Mouse (Mus musculus): Measurements from ENCODE around the gene Setd2. TPM values are rescaled to one million over a fixed set of nuclear protein-coding genes. Genes with fewer than 3 reads are reported as not detected.

The Setd2 gene
- total RNA-seq, 2 experiments from 2014 or later: 51.8 to 69.5 TPM

DNA sequence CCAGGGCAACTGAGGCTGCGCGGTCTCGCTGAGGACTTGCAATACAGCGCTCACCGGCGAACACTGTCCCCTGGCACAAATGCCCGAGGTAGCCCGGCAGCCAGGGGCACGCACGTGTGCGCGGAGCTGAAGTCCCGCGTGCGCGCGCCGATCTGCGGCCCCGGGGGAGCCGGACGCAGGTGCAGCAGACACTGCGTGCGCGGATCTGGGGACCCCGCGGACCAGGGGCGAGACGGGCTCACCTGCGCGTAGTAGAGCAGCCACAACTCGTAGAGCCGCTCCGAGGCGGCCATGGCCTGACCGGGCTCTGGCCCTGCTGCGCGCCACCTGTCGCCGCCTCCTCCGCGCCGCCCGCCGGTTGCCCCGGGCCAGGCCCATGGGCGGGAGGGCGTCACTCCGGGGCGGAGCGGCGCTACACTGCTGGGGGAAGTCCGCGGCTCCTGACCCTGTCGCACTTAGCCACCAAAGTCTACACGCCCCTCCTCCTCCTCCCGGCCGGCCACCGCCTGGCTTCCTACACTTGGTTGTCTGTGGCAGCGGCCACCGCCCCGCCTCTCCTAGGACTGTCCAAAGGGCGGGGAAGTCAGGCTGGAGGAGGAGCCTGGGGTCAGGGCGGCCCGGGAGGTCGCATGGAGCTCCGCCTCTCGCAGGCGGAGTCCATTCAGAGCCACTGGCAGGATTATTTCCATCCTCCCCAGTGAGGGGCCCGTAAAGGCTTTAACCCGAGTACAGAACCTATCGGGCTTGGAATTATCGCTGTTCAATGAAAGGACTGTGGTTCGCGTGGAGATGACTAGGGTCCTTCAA lies 121.5 kb downstream of the Setd2 start, which contains the start of gene Nbeal2:
Nbeal2 (minus strand) TSS at position 507 of the 807 bp plus-strand sequence.
- peak; percentile 41 to 56 for DNase-seq (ENCODE audit: extremely low spot score in 1 of 2, low spot score in 1 of 2)

DNA sequence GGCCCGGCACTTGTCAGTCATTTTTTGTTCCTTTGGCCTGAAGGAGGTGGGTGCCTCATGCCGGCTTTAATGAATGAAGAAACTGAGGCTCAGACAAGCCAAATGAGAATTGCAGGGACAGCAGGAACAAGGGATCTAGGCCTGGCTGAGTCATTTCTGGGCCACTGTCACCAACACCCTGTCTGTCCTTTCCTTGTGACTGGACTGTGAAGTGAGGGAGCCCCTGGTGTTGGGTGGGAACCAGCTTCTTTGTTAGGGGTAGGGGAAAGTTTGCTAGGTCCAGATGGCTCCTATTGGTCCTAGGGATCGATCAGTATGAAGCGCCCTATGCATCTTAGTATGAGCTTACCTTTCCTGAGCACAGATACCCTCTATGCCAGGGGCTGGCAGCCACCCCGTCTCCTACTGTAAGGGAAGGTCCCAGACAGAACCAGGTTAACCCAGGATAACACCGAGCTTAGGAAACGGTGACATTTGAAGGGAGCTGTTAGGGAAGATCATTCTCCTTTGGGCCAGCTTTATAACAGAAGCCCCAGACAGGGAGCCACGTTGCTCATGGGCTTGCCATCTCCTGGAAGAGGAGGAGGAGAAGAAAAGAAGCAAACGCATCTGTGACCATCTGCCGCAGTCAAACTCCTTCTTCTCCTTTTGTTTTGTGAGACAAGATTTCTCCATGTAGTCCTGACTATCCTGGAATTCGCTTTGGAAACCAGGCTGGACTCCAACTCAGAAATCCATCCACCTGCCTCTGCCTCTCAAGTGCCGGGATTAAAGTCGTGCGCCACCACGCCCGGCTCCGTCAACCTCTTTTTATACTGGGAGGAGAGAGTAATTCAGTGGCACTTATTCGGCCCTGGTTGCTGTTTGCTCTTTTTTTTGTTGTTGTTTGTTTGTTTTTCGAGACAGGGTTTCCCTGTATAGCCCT lies 122.6 kb downstream of the Setd2 start:
- no peak for DNase-seq (ENCODE audit: extremely low spot score in 1 of 2, low spot score in 1 of 2)

DNA sequence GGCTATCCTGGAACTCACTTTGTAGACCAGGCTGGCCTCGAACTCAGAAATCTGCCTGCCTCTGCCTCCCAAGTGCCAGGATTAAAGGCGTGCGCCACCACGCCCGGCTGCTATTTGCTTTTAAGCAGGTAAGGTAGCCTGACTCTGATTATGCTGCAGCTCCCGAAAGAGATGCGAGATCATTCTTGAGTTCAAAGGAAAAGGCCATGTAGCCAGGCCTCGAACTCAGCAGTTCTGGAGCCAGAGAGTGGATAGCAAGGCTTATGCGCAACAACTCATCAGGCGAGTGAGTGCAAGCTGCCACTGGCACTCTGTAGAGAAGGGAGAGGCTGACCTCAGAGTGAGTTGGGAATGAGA lies 123.2 kb downstream of the Setd2 start:
- DNase-seq (ENCODE audit: extremely low spot score in 1 of 2, low spot score in 1 of 2): no peak

DNA sequence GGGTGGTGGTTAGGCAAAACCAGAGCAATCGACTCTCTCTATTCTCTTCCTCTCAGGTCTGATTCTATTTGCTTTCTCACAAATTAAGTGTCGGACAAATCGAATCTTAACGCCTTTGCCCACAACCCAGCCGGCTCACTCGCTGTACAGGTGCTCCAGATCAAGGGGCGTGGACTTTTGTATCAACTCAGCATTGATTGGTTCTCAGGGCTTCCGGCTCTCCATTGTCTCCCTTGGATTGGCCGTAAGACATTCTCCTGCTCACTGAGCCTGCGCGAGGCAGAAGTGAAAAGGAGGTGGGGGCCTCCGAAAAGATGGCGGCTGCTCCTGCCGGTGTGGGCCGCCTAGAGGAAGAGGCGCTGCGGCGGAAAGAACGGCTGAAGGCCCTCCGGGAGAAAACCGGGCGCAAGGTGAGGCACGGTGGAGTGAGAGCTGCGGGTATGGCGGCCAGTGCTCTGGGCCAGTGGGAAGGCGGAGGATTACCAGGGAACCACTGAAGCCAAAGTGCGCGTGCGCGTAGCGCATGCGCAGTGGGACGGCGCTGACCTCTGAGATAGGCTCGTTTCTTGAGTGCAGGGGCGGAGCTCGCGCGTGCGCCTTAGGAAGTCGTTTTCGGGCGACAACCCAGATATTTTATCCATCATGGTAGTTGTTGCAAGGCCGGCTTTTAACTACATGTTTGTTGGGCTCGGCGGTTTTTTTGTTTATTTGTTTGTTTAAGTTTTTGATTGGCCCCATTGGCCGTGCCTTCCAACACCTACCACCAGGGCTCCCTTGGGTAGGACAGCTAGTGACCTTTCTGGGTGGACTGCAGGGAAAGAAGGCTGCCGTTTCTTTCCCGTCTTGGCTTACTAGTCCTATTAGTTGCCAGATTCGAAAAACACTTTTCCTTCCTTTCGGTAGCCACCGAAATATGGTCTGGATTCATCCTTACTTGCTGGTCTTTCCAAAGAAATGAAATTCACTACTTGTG lies 124.1 kb downstream of the Setd2 start, which contains the start of gene Ccdc12:
Ccdc12 (plus strand) TSS at position 255 of the 973 bp plus-strand sequence.
- peak; percentile 91 to 99 for DNase-seq (ENCODE audit: extremely low spot score in 1 of 2, low spot score in 1 of 2)

DNA sequence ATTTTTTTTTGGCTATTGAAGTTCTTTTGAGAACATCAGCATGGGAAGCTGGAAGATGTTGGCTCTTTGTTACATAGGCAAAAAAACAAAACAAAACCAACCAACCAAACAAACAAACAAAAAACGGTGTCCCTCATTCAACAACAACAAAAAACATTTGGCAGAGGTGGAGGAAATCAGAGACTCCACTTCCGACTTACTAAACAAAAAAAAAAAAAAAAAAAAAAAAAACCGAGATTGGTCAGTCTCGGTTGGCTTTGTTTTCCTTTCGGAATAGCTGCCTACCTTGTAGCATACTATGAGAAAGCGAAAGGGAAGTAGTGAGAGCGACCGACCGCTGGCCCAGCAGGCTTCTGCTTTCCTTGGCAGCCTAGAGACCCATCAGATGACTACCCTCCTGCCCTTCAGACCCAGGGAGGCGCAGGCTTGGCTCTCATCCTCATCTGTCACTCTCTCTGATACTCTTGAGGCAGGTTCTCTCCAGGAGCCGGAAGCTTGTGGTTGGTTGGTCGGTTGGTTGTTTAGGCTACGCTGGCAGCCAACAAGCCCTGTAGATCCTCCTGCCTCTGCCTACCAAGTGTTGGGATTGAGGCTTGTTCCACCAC lies 125.2 kb downstream of the Setd2 start:
- no peak for DNase-seq (ENCODE audit: extremely low spot score in 1 of 2, low spot score in 1 of 2)

DNA sequence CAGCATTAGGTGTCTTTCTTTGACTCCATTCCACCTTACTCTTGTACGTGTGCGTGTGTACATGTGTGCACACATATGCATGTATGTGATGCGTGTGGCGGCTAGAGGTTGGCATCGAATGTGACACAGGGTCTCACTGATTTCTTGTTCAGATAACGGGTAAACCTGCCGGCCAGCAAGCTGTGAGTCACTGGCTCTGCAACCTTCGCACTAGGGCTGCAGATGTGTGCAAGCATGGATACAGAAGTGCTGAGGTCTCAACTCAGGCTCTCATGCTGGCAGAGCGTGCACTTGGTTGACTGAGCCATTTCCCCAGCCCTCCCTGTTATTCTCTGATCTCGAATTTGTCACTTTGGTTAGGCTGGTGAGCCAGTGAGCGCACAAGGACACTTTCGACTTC lies 127.1 kb downstream of the Setd2 start:
- no peak for DNase-seq (ENCODE audit: extremely low spot score in 1 of 2, low spot score in 1 of 2)

DNA sequence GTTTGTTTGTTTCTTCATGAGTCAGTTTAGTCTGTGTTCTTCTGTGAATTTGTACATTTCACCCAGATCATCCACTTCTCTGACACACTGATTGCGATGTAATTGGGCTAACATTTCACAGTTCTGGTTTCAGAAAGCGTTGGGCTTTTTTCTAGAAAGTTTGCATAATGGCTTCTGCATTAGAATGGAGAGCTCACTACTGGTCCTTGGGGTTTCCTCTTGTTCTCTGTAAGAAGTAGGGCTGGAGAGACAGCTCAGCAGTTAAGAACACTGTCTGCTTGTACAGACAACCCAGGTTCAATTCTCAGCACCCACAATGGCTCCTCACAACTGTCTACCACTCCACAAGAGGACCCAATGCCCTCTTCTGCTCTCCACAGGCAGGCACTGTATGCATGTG lies 127.8 kb downstream of the Setd2 start:
- DNase-seq (ENCODE audit: extremely low spot score in 1 of 2, low spot score in 1 of 2): no peak

DNA sequence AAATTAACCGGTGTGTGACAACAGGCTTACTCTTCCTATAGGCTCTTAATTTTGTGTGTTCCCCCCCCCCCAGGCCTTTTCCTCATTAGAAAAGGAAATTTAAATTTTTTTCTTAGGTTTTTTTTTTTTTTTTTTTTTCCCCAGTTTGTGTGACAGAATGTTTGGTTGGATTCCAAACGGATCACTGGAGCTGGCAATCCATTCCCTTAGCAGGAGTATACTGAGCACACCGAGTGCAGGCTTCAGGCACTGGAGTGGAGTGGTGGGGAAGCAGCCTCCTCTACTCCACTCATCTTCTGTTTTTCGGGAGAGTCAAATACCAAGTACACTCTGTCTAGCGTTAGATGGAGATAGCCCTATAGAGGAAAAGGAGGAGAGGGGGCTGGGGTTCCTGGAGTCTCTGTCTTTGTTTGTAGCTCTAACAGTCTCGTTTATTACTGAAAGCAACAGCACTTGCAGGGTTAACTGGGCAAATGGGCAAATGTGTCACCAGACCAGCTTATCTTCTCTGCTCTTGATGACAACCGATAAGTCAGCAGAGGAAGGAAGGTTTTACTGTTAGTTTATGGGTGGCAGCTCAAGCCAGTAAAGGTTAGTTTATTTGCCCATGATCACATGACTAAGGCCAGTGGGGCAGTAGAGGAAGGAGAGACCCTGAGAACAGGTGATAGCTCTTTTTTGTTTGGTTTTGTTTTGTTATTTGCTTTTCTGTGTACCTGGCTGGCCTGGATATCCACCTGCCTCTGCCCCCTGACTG lies 128.6 kb downstream of the Setd2 start:
- DNase-seq (ENCODE audit: extremely low spot score in 1 of 2, low spot score in 1 of 2): no peak

DNA sequence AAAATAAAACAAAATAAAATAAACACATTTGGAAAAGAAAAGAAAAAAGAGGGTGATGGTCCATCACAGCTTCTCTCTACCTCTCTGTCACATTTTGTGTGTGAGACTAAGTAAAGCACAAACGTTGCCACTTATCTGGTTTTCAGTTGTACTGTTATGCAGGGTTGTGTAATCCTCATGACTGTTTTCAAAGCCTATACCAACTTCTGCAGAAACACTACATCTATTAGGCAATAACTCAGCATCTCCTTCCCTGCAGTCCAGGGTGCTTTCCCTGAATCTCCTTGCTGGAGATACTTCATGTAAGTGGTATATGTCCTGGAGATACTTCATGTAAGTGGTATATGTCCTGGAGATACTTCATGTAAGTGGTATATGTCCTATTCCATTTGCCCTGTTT lies 130.4 kb downstream of the Setd2 start:
- DNase-seq (ENCODE audit: extremely low spot score in 1 of 2, low spot score in 1 of 2): no peak

DNA sequence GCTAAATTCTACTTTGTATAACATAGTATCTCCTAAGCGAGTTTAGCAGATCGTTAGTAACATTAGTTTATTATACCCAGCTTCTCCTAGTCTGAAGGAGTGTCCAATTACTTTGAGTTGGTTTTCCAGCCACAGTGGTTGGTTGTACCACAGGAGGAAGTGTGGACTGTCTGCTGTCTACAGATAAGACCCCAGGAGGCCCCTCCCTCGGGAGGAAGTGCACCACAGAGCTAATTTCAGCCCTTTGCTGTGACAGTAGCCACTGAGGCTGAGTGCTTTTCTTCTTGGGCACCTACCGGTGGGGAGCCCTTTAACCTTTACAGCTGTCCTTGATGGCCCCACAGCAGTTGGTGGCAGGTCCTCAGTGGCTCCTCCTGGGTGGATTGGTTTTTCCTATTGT lies 133.5 kb downstream of the Setd2 start:
- no peak for DNase-seq (ENCODE audit: extremely low spot score in 1 of 2, low spot score in 1 of 2)

DNA sequence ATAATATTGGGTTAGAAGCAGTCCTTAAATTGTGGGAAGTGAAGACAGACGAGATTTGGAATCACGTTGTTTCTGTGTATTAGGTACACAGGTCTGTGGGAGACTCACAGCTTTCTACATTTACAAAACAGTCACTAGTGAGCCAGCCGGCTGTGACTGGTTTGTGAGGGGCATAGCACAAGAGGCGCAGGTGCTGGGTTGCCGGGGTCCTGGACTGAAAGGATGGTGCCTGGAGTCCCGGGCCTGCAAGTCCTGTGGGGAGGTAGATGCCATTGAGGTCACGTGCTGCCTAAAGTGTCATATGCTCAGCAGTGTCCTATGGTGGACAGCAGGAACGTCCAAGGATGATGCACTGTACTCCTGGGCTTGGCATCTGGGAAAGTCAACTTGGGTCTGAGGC lies 134.0 kb downstream of the Setd2 start:
- no peak for DNase-seq (ENCODE audit: extremely low spot score in 1 of 2, low spot score in 1 of 2)

DNA sequence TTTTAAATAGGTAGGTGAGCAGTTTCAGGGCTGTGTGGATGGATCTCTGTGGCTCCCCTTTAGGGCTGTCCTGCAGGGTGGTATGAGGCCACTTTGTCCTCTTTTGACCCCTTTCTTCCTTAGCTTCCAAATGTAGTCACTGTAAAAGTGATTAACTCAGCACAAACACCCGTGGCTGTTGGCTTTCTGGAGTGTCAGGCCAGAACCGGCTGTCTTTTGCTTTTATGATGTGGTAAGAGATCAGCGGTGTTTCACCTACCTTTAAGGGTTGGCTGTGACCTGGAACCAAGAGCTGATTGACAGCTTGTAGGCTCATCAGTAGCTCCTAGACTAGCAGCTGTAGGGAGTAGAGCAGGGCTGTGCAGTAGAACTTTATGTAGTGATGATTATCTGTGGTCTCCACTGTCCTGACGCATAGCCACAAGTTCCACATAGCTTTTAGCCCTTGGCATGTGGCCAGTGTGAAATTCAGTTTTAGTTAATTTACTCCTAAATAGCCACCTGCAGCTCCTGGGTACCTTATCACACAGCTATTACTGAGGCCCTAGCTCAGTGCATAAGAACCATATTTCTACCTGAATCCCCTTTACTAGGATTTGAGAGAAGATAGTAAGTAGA lies 134.9 kb downstream of the Setd2 start:
- no peak for DNase-seq (ENCODE audit: extremely low spot score in 1 of 2, low spot score in 1 of 2)

Small RNA genes lying within 50 kb of the gene (microRNA-seq; reads per million reads assigned to microRNA genes)
- 0.18 to 0.40 reads per million in 2 experiments for gene Mir8107

Other genes with a start within 250 kb of the Setd2 start
- gene Elp6, start 227.4 kb upstream of the Setd2 start, total RNA-seq (2021): 10 to 100 TPM; 11.3 to 14.1 TPM
- gene Scap, start 199.3 kb upstream of the Setd2 start, total RNA-seq (2021): 100 to 1,000 TPM in 1 of 2 experiments, 10 to 100 TPM in 1; 95.5 to 102 TPM
- 10 to 100 TPM; 40.9 to 57.8 TPM for gene Ptpn23, start 124.4 kb upstream of the Setd2 start, total RNA-seq (2021)
- under 1 TPM in 1 of 2 experiments, not detected in 1; 0.30 TPM for gene Ngp, start 112.8 kb upstream of the Setd2 start, total RNA-seq (2021)
- 10 to 100 TPM; 21.7 to 24.5 TPM for gene Klhl18, start 55.9 kb upstream of the Setd2 start, total RNA-seq (2021)
- gene Kif9, start 55.6 kb upstream of the Setd2 start, total RNA-seq (2021): 1 to 10 TPM; 2.5 to 2.9 TPM
- 1 to 10 TPM; 1.6 to 1.9 TPM for gene Nradd, start 91.9 kb downstream of the Setd2 start, total RNA-seq (2021)
- 10 to 100 TPM in 1 of 2 experiments, 1 to 10 TPM in 1; 8.4 to 12.9 TPM for gene Nbeal2, start 121.6 kb downstream of the Setd2 start, total RNA-seq (2021)
- 10 to 100 TPM; 51.2 to 57.6 TPM for gene Ccdc12, start 123.9 kb downstream of the Setd2 start, total RNA-seq (2021)
- under 1 TPM in 1 of 2 experiments, not detected in 1; 0.39 TPM for gene Myl3, start 209.3 kb downstream of the Setd2 start, total RNA-seq (2021)
- 1 to 10 TPM; 5.5 to 6.4 TPM for gene Pth1r, start 214.5 kb downstream of the Setd2 start, total RNA-seq (2021)